Mouse (Mus musculus) ES-Bruce4 (cell line): ENCODE data around the gene Pou6f2. TPM values are rescaled to one million over a fixed set of nuclear protein-coding genes. Genes with fewer than 3 reads are reported as not detected.

Experiments
- H3K27ac ChIP-seq: 2 replicates; pipeline ENCODE4 v1.5.1; 2012; ENCODE audit warnings: low read length, inconsistent platforms; ENCODE audit not compliant: insufficient read depth
- H3K27me3 ChIP-seq: 2 replicates; pipeline ENCODE4 v1.6.1; 2012; ENCODE audit warnings: mild to moderate bottlenecking, low read length, inconsistent platforms; ENCODE audit not compliant: control insufficient read depth, poor library complexity, insufficient read depth, severe bottlenecking
- H3K36me3 ChIP-seq: 2 replicates; pipeline ENCODE4 v1.6.1; 2012; ENCODE audit warnings: inconsistent platforms, mild to moderate bottlenecking, low read length, moderate library complexity; ENCODE audit not compliant: control insufficient read depth, poor library complexity, insufficient read depth, severe bottlenecking
- H3K4me1 ChIP-seq: one replicate; pipeline ENCODE4 v1.8.1; 2011; ENCODE audit warnings: low read length; ENCODE audit not compliant: control insufficient read depth, insufficient read depth
- H3K4me3 ChIP-seq: 2 replicates; pipeline ENCODE4 v1.5.1; 2011; ENCODE audit warnings: low read depth, mild to moderate bottlenecking, low read length
- H3K9ac ChIP-seq: 2 replicates; pipeline ENCODE4 v1.6.1; 2012; ENCODE audit warnings: low read depth, mild to moderate bottlenecking, inconsistent platforms; ENCODE audit not compliant: poor library complexity, severe bottlenecking
- H3K9me3 ChIP-seq: replicated peaks from 2 replicates; pipeline ENCODE4 v1.6.1; 2012; ENCODE audit warnings: mild to moderate bottlenecking, low read length, inconsistent platforms; ENCODE audit not compliant: control insufficient read depth, poor library complexity, insufficient read depth, severe bottlenecking
- CTCF ChIP-seq: IDR thresholded peaks from one replicate; pipeline ENCODE4 v1.8.1; 2011; ENCODE audit warnings: low read depth, low read length
- EP300 ChIP-seq: IDR thresholded peaks from 2 replicates; pipeline ENCODE4 v1.6.1; 2011; ENCODE audit warnings: low read depth, low read length; ENCODE audit not compliant: insufficient read depth
- POLR2A ChIP-seq: IDR thresholded peaks from one replicate; pipeline ENCODE4 v1.8.1; 2011; ENCODE audit warnings: low read length; ENCODE audit not compliant: insufficient read depth
- polyA plus RNA-seq: library from polyadenylated mRNA; stranded (reverse); fragments of >200 nt; gene quantifications from 2 replicates; pipeline ENCODE4 v1.2.4, GENCODE M21; 2011; ENCODE audit warnings: low read depth; ENCODE audit not compliant: missing spikeins, insufficient read depth, insufficient read length

Gene Pou6f2
- polyA plus RNA-seq, 1 experiment, result not detected

DNA sequence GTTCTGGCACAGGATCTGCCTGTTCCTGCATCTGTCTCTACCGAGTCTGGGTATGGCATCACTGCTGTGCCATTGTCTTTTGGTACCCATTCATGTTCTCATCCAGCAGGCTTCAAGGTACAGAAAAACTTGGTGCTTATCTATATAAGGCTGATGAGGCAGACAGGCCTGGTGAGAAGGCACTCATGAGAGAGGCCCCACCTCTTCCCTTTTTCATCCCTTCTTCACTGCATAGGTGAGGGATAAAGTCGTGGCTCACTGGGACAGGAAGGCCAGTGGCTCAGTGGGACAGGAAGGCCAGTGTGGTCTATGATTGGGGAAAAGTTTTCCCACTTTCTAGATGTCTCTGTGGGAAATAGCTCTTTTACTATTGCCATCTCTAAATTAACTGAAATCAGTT, 263.8 kb downstream of the Pou6f2 start:
- Histone ChIP-seq H3K36me3 (no peaks in the 10 kb centered on the region), H3K9me3 (no peaks in the 10 kb centered on the region), H3K4me3 (no peak overlapping the region), H3K27ac (no peak overlapping the region), H3K4me1 (no peaks in the 10 kb centered on the region), H3K27me3 (no peaks in the 10 kb centered on the region; the same call in 1 of the 2 replicates), H3K9ac (no peak overlapping the region)
- TF ChIP-seq CTCF, result no peak

- Histone ChIP-seq H3K4me3 (no peak overlapping the region), H3K27me3 (no peaks in the 10 kb centered on the region; the same call in 1 of the 2 replicates), H3K27ac (no peak overlapping the region), H3K36me3 (no peaks in the 10 kb centered on the region), H3K9ac (no peak overlapping the region), H3K9me3 (no peaks in the 10 kb centered on the region), H3K4me1 (no peaks in the 10 kb centered on the region)
- no peak for TF ChIP-seq POLR2A
- TF ChIP-seq EP300, result no peak
- no peak for TF ChIP-seq CTCF
Measured at GRCm38 (mm10) chr13:18133193-18133592, 264.3 kb downstream of the Pou6f2 start.

GRCm38 (mm10) chr13:18131324-18131723, 266.2 kb downstream of the Pou6f2 start:
- Histone ChIP-seq H3K9me3 (no peaks in the 10 kb centered on the region), H3K4me3 (no peak overlapping the region), H3K36me3 (no peaks in the 10 kb centered on the region), H3K4me1 (no peaks in the 10 kb centered on the region), H3K27ac (no peak overlapping the region), H3K27me3 (no peaks in the 10 kb centered on the region; the same call in 1 of the 2 replicates), H3K9ac (no peak overlapping the region)
- TF ChIP-seq EP300, result no peak
- TF ChIP-seq CTCF, result no peak
- no peak for TF ChIP-seq POLR2A

DNA sequence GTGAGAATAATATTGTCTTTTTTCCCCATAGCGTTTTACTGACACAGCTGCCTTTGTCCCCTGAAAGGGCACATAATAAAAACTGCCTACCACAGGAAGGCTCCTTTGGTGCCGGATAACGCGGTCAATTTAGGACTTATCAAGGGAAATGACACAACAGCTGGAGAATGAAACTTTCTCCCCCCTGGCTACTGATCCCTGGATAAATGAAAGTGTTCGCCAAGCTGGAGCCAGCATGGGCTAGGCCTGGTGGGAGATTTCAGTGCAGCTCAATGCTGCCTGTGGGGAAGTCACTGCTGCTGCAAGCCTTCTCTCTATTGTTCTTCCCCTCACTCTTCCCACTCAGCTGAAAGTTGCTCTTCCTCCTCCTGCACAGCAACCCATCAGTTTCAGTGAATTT, 267.8 kb downstream of the Pou6f2 start:
- Histone ChIP-seq H3K27ac (no peak overlapping the region), H3K9me3 (no peaks in the 10 kb centered on the region), H3K27me3 (no peaks in the 10 kb centered on the region), H3K36me3 (no peaks in the 10 kb centered on the region), H3K4me1 (no peaks in the 10 kb centered on the region), H3K4me3 (no peak overlapping the region), H3K9ac (no peak overlapping the region)
- TF ChIP-seq POLR2A (no peak), EP300 (no peak), CTCF (no peak)

DNA sequence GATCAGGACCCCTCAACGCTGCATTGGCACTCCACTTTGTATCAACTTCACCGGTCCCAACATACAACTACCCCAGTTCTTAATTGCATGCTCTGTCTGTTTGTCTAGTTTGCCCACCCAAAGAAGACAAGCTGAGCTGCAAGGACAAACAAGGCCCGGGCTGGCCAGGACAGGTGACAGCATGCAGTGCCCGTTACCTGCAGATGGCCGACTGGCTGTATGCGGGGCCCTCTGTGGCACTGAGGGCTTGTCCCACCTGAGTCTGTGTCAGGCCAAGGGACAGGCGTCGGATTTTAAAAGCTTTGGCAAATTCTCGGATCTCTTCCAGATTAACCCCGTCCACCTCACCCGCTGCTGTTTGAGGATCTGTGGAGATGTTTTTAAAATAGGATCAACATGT, 268.7 kb downstream of the Pou6f2 start:
- TF ChIP-seq EP300, result no peak
- no peak for TF ChIP-seq POLR2A
- no peak for TF ChIP-seq CTCF
- Histone ChIP-seq H3K27me3 (no peaks in the 10 kb centered on the region), H3K4me3 (no peak overlapping the region), H3K9ac (no peak overlapping the region), H3K9me3 (no peaks in the 10 kb centered on the region), H3K27ac (no peak overlapping the region), H3K4me1 (no peaks in the 10 kb centered on the region), H3K36me3 (no peaks in the 10 kb centered on the region)

GRCm38 (mm10) chr13:18128053-18128452, 269.4 kb downstream of the Pou6f2 start:
- Histone ChIP-seq H3K9ac (no peak overlapping the region), H3K27ac (no peak overlapping the region), H3K27me3 (no peaks in the 10 kb centered on the region), H3K36me3 (no peaks in the 10 kb centered on the region), H3K4me3 (no peak overlapping the region), H3K4me1 (no peaks in the 10 kb centered on the region), H3K9me3 (no peaks in the 10 kb centered on the region)
- TF ChIP-seq EP300, result no peak
- no peak for TF ChIP-seq CTCF
- TF ChIP-seq POLR2A, result no peak
